Mouse (Mus musculus): ENCODE measurements around the gene Adcy1.
A peak's percentile ranks its signal among the peaks of the same experiment; 100 is the strongest.

The Adcy1 gene

DNA sequence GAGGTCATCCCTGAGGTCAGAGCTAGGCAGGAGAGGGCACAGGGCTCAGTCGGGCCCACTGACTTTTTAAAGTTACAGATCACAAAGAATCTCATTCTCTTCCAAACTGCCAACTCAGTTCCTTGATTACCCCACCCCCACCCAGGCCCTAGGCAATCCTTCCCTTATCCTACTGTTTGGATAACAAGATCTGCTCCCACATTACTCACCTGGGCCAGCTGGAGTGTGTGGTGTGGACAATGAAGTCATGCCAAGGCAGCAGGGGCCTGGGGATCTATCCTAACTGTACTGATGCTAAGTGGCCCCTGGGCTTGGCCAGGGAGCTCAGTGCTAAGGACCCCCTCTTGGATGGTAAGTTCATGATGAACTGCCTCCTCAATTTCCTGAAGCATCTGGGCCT is 121.1 kb downstream of the Adcy1 start:
- DNase-seq (ENCODE audit: low spot score) = no peak

DNA sequence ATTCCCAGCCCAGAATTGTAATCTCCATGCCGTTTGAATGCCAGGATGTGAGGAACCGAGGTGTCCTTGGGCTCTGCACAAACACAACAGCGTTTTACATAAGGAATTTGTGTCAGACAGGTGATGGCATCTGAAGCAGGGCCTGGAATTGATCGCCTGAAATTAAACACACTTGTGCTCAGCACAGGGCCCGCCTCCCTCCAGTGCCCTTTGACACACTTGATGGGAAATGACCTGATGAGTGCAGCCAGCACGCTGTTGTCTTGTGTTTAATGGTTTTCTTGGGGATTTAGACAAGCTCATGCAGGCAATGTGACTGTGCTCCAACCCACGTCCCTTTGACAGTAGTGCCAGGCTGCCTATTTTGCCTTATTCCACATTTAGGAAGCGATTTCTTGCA is 124.2 kb downstream of the Adcy1 start:
- DNase-seq (ENCODE audit: low spot score) = no peak

DNA sequence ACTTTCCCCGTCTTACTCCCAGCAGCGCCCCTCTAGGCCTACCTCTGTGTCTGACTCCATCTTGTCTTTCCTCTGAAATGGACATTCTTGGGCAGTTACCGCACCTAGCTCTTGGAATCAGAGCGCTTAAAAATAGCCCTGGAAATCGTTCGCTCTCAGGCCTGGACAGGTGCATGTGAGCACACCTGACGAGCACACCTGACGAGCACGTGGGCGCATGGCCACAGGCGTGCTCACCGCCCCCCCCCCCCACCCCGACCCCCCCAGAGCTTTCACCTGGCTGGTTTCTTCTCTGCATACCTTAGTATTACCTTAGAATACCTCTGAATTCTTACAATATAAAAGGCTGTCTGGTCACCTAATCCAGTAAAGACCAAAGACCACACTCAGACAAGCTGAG is 125.2 kb downstream of the Adcy1 start, which contains the start of gene Gm11985:
Gm11985 (minus strand) TSS at position 101 of the 400 bp plus-strand sequence.
- no peak for DNase-seq (ENCODE audit: low spot score)

DNA sequence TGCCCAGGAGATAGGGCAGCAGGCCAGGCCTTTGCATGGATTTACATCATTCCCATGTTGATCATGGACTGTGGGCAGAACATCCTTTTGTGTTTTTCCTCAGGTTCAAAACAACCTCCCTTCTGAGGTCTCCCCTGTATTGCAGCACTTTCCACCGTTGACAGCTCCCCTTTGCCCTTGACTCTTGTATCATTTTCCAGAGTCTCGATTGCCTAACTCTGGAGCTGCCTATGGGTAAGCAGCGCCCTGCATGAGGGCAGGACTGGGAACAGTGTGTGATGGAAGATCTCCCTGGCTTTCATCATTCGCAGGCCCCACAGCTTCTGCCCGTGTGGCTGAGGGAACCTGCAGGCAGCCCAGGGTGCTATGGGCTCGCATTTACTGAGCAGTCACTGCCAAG is 129.4 kb downstream of the Adcy1 start:
- no peak for DNase-seq (ENCODE audit: low spot score)

DNA sequence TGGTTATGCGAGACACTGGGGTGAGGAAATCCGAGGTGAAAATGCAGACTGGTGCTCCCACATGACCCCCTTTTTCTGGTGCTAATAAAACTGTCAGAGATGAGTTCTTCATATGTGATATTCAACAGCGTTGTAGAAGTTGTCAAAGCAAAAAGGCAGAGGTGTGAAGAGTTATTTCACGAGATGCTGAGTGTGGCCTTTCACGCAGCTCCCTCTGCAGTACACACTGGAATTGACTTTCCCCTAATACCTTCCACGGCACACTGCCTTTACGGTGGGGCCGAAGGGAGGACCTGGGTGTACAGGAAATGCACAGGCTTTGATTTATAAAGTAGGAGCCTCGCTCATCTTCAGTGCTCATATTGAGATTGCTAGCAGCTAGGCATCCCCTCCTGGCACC is 129.8 kb downstream of the Adcy1 start:
- DNase-seq (ENCODE audit: low spot score) = no peak

DNA sequence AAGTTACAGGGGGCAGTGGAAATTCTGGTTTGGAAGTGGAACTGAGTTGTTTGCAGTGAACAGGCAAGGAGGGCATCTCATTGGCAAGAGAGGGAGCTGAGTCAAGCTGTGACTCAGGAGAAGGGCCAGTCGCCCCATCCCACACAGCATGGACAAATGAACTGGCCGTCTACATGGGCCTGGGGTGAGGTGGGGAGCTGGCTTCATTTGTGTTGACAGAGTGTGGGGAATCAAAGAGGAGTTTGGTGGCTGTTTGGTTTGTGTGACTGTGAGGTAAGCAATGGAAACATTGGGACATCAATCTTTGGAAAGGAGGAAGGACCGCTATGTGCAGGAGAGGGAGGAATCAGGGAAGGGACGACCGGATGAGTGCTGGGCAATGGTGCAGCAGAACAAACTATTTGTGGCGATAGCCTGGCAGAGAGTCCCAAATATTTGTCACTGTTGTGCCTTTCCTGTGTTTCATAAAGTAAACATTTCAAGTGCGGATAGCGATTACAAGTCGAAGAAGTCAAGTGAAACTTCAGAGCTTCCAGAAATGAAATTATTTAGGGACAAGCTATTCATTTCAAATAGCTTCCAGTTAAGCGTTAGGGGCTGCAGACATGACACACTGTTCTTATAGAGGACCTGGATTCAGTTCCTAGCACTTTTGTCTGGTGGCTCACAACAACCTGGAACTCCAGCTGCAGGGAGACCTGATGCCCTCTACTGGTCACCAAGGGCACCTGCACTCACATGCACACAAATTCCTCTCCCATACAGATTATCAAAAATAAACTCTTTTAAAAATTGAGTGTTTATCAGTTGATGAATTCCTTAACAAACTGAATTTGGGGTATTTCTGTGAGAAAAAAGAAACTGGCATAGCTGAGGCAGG is 131.4 kb downstream of the Adcy1 start:
- no peak for DNase-seq (ENCODE audit: low spot score)

DNA sequence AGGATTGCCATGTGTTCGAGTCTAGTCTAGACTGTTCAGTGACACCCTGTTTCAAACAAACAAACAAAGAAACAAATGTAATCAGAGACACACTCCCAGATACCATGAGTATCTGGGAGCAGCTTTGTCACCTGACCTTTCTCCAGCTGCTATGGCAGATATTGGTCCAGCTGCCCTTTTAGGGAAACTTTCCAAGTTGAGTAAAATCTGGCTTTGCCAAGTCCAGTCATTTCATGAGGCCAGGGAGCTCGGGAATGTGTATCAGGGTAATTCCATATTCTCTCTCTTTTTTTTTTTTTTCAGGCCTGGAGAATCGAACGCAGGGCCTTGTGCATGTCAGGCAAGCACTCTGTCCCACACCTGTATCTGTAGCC is 132.0 kb downstream of the Adcy1 start:
- DNase-seq (ENCODE audit: low spot score) = no peak

DNA sequence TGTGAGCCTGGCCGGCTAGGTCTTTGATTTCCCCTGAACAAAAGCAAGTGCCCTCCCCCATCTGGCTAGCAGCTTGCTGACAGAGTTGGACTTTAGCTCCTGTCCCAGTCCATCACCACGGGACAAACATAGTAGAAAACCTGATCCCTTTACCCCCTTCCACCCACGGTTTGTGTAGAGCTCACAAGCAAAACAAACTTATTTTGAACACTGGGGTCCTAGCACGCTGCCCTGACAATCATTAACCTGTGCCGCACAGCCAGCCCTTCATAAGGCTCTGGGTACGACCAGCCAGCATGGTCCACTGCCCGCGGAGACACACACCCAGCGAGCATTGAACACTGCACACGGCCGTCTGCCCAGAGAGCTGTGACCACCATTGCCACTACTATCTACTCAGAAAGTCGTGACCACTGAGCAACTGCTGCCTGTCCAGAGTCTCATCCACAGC is 134.2 kb downstream of the Adcy1 start, which contains the start of gene Igfbp1:
Igfbp1 (plus strand) TSS at position 292 of the 451 bp plus-strand sequence.
- no peak for DNase-seq (ENCODE audit: low spot score)

DNA sequence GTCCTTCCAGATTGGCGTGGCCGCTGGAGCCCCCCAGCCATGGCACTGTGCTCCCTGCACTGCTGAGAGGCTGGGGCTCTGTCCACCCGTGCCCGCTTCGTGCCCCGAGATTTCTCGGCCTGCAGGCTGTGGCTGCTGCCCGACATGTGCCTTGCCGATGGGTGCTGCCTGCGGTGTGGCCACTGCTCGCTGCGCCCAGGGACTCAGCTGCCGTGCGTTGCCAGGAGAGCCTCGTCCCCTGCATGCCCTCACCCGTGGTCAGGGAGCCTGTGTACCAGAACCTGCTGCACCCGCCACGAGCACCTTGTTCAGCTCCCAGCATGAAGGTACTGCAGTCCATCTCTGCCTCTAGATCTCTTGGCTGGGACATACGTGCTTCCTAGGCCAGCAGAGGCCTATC is 134.7 kb downstream of the Adcy1 start:
- DNase-seq (ENCODE audit: low spot score) = no peak

DNA sequence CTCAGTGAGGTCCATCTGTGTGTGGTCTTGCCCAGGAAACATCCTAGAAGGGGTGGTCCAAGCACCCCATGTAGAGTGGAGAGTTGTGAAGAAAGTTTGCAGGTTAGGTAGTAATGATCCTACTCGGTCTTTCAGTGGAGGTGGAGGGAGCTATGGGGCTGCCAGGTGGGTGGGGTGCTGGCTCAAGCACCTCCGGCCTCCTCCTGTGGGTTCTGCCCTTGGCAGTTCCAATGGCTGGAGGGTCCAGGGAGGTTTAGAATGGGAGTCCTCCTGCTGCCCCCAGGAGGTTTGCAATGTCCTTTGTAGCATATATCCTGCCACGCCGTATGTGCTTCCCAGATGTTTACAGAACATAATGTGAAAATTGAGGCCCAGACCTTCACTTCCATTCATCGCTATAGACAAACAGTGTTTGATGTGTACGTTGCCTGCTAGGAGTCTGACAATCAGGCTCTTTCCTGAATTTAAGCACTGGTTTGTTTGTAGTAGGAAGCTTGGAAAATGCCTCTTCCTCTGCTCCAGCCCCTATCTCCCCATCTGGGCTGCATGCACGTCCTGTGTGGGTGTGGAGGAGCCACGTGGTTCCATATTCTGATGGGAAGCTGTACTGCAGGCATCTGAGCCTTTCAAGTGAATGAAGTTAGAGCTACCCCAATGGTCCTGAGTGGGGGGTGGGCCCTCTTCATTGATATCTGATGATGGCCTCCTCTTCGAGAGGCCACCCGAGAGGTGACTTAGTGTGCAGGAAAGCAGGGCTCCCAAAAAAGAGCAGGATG is 135.4 kb downstream of the Adcy1 start:
- DNase-seq (ENCODE audit: low spot score) = no peak

DNA sequence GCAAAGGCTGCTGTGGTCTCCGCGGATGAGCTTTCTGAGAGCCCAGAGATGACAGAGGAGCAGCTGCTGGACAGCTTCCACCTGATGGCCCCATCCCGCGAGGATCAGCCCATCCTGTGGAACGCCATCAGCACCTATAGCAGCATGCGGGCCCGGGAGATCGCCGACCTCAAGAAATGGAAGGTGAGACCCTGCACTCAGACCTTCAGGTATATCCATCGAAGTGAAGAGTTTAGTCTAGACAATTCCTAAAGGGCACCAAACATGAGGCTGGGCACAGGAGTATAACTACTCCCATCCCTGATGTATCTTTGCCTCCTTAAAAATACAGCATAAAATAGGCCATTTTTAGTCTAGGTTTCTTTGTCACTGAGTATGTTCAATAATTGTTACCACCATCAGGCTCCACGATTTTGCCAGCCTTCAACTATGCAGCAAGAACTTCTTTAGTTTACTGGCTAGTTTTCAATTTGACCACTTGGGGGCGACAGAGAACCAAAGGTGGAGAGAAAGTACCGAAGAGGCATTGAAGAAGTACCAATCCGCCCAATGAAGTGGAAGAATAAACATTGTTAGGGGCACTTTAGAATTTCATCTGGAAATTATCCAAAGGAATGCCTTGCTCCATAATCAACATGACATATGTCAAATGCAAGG is 136.6 kb downstream of the Adcy1 start:
- DNase-seq (ENCODE audit: low spot score) = no peak

DNA sequence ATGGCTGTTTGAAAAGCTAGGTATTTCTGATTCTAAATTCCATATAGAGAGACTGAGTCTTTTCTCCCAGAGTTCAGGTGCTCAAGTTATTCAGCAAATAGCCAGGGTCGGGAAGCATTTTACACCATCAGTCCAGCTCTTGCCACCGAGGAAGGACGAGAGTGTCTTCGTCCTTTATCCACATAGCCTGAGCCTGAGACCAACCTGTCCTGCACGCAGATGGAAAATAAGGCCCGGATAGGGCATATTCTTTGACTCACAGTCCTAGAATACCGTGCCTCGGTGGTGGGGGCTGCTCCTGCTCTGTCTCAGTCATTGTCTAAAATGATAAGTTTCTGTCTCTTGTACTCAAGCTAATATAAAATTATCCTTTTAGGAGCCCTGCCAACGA is 137.1 kb downstream of the Adcy1 start:
- no peak for DNase-seq (ENCODE audit: low spot score)

DNA sequence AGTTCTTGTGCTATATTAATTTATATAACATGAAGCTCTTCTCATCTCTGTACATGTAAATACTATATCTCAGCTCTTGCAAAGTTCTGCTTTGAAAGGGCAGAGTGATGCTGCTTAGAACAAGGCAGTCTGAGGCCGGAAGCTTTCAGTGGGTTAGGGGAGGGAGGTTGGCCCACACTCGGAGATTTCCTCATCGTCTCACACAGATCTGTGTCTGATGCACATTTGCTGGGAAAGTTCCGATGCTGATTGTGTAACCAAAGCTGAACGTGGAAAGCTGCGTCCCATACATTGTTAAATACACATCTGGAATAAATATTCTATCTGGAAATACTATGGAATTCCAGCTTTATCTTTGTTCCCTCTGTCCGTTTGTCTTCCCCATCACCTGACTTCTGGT is 138.9 kb downstream of the Adcy1 start:
- no peak for DNase-seq (ENCODE audit: low spot score)

DNA sequence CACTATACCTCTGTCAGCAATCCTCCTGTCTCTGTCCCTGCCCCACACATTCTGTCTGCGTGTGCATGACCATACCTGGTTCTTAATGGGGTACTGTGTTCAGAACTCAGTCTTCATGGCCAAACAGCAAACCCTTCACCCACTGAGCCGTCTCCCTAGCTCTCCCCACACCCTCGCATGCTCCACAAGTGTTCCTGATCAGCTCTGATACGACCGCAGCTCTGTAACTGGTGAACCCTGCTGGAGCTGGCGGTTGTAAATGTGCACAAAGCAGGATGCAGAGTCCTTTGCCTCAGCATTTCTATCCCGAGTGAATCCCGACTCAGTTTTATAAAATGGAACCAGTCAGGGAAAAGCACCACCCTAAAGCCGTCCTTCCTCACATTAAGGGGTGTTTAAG is 140.6 kb downstream of the Adcy1 start:
- no peak for DNase-seq (ENCODE audit: low spot score)

DNA sequence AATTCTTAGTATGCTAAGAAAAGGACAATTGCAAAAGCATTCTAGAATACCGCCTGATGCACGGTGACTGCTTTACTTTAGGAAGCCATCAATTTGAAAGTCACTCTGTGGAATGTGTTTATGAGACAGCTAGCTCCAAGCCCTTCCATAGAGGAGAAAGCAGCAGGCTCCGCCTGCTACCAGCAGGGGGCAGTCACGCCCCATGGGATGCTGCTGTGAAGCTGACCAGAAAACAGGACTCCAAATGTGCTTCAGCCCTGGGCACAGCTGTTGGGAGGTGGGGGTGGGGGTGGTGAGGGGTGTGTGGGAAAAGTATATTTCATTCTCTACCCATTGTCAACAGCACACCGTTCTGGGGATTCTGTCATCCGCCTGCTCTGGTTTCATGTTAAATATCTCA is 147.1 kb downstream of the Adcy1 start:
- peak; percentile 51 for DNase-seq (ENCODE audit: low spot score)

DNA sequence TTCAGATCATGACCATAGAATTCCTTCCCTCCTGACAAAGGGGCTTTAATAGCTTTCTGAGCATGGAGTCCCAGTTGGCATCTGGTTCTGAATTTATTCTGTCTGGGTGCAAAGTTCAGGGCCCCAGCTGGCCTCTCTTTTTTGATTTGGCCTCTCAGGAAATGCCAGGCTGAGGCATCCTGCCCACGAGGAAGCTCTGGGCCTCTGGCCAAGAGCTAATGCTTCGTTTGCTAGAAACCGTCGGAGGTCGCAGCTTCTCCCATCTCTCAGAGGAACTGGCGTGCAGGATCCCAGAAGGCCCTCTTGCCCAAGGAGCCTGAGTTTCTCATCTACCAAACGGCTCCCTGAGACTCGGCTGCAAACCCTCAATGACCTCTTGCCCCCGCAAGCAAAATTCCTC is 147.9 kb downstream of the Adcy1 start:
- DNase-seq (ENCODE audit: low spot score) = no peak

DNA sequence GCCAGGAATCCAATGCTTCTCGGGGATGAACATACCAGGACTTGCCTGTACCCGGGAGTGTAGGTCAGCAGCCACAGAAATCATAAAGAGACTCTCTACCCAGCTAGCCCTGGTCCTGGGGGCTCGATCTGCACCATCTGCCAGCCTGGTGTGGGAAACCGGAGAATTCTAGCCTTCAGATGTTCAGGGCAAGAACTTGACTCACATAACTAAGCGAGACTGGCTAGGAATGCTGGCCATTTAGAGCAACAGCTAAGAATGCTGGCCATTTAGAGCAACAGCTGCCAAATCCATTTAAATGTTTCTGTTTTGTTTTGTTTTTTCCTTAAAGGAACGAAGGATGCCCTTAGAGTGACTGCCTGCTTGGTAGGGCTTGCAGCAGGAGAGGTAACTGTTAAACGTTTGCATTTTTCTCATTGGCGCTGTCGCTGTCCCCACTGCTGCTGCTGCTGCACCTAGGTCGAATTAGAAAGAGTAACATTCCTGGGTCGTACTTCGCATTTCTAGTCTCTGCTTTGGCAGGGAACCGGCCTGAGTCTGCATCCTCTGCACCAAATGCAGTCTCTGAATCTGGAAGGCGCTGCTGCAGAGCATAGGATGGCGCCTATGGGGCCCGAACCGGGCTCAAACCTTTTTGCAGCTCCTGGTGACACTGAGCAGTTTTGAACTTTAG is 149.0 kb downstream of the Adcy1 start:
- DNase-seq (ENCODE audit: low spot score) = no peak

DNA sequence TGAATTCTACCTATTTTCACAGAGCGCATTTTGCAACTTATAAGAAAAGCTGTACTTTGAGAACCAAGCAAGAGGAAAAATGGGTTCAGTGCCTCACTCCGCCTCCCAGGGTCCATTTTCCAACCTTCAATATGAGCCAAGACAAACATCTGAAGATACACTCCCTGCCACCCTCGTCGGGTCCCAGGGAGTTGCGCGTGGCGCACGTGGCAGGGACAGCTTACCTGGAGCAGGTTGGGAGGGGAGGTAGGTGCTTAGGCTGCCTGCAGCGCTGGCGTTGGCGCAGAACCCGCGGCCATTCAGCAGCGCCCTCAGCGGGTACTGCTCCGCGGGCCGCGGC is 149.8 kb downstream of the Adcy1 start:
- DNase-seq (ENCODE audit: low spot score) = no peak

DNA sequence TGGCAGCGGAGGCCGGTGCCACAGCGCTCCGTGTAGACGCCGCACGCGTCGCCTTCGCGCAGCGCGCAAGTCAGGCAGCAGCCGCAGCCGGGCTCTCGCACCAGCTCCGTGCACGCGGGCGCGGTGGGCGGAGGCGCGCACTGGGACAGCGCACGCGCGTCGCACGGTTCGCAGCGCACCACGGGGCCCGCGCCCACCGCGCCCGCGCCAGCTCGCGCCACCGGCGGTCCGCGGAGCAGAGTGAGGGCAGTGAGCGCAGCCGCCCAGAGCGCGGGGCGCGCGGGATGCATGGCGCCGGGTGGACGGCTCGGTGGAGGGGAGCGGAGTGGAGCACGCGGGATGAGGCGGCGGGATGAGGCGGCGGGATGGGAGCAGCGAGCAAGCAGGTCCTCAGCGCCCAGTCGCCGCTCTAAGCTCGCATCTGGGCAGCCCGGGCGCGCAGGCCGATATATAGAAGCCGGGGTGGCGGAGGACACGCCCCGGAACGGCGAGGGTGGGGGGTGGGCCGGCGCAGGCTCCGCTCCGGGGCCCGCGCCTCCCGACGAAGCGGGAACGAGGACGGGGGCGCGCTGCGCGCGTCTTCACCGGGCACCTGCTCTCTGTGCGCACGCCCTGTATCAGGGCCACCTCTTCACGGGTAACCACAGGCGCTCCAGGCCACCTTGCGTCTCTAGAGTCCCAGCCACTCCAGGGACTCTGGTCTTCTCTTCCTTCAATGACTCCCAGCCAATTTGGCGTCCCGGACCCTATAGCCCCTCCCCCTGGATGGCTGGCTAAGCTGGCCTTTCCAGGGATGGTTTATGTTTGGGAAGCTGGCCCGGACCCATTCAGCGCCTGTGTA is 150.4 kb downstream of the Adcy1 start, which contains the start of gene Igfbp3:
Igfbp3 (minus strand) TSS at position 423 of the 841 bp plus-strand sequence.
- no peak for DNase-seq (ENCODE audit: low spot score)

DNA sequence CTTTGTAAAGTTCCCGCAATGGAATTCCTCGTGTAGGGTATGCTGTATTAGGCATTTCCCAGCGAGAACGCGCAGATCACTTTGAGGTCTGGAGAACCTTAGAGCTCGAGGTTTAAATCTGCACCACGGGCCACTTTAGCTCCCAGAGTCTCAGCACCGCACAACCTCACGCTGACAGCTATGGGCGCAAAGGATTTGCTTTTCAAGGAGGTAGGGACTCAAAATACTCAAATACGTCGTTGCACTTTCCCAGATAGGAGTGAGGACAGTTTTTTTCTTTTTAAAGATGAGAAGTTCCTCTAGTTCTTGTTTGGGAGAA is 151.0 kb downstream of the Adcy1 start:
- no peak for DNase-seq (ENCODE audit: low spot score)

DNA sequence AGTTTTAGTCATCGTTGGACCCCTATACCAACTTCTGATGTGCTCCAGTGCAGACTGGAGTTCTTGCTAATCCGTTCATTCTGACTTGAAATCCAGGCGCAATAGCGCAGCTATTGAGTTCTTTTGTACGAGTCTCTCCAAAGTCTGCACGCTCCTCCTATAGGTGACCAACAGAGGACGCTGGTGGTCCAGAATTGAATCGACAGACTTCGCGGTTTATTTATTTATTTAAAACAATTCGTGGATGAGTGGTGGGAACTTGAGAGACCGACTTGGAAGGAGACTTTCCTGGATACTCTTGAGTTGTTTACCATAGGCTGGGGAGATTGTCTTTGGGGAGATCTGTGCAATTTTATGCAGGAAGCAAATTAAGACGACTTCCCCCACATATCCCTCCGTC is 151.5 kb downstream of the Adcy1 start:
- DNase-seq (ENCODE audit: low spot score) = no peak
